Mouse (Mus musculus): Measurements from ENCODE around the gene Marveld2.

DNA sequence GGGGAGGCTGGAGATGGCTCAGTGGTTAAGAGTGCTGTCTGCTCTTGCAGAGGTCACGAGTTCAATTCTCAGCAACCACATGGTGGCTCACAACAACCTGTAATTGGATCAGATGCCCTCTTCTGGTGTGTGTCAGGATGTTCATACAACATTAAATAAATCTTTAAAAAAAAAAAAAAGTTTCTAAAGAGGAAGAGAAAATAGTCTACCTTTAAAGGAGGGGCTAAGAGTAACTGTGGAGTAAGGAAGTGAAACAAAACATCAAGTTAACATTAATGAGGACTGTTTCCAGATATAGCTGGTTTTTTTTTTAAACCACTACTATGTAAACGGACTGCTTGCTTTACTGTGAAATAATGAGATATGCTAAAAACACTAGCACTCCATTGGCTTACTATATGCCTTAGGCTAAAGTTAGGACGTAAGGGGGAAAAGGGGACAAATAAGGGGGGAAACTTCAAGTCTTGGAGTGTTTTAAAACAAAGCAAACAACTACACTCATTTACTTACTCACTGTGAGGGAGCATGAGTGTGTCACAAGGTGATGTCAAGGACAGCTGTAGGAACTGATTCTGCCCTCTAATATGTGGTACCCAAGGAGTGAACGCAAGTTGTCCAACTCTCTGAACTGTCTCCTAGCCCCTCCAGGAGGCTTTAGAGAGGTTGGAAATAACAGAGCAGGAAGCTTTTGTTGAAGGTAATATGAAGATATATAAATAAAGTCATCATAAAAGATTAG lies 25.9 kb upstream of the Marveld2 start:
- TF ChIP-seq E2F4 (IDR thresholded peaks at IDR 0.05; ENCODE audit: insufficient read depth) (no peak), REST (IDR thresholded peaks at IDR 0.05; ENCODE audit: insufficient read depth, insufficient read length) (no peak), POLR2A (IDR thresholded peaks at IDR 0.05; ENCODE audit: insufficient read length, low read depth) (no peak), MAX (IDR thresholded peaks at IDR 0.05; ENCODE audit: low read depth) (no peak), TCF12 (IDR thresholded peaks at IDR 0.05; ENCODE audit: insufficient read depth, poor library complexity, severe bottlenecking) (no peak), MYOD1 (IDR thresholded peaks at IDR 0.05; ENCODE audit: control insufficient read depth in 1 of 3, insufficient read length in 2 of 3, low read depth in 2 of 3) (no peak), MYOG (IDR thresholded peaks at IDR 0.05; ENCODE audit: control insufficient read depth in 1 of 3, insufficient read depth in 1 of 3, insufficient read length in 2 of 3, low read depth in 2 of 3) (no peak), USF1 (IDR thresholded peaks at IDR 0.05; ENCODE audit: low read depth) (no peak), CEBPB (IDR thresholded peaks at IDR 0.05; ENCODE audit: insufficient read depth, poor library complexity, severe bottlenecking) (no peak), POLR2AphosphoS2 (IDR thresholded peaks at IDR 0.05; ENCODE audit: insufficient read length, low read depth) (no peak), SRF (IDR thresholded peaks at IDR 0.05; ENCODE audit: control insufficient read depth, insufficient read length, low read depth) (no peak), TCF3 (IDR thresholded peaks at IDR 0.05; ENCODE audit: insufficient read length, low read depth) (no peak)

Data from myocyte (in vitro differentiated cells).